Mouse (Mus musculus): ENCODE results near the gene 1500011B03Rik.

DNA sequence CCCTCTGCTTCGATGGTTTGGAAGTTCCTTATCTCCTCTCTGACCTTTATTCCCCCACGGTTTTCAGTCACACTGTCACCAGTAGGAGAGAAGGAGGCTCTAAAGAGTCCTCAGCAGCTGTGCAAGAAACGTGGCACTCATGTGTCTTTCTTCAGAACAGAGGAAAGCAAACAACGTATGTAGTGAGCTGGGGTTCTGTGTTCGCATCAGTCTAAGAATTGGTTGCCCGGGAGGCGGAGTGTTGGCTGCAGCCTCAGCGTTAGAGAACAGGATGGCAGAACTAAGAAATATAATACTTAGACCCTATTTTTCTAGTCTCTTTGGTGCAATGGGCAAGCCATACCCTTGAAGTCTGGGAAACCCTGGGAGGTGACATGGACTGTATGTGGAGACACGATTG, 40.3 kb downstream of the 1500011B03Rik start:
- TF ChIP-seq CTCF (IDR thresholded peaks at IDR 0.05; ENCODE audit: low read depth) (no peak), EP300 (optimal IDR thresholded peaks at IDR 0.05) (no peak)
